Mouse (Mus musculus): ENCODE measurements around the gene Spen. TPM values are rescaled to one million over a fixed set of nuclear protein-coding genes. Genes with fewer than 3 reads are reported as not detected.

The Spen gene
- total RNA-seq, 1 experiment = 58.6 TPM

- Histone ChIP-seq H3K9ac (ENCODE audit: insufficient read depth, low read depth, low read length, poor library complexity, severe bottlenecking) (no peak overlapping the region), H3K4me3 (ENCODE audit: insufficient read depth in 1 of 2, low read depth in 1 of 2, low read length in 2 of 2, poor library complexity in 1 of 2, severe bottlenecking in 1 of 2) (no peak overlapping the region), H3K36me3 (ENCODE audit: control insufficient read depth, insufficient read depth, low read length, poor library complexity, severe bottlenecking) (peaks cover 52% of the 10 kb centered on the region), H3K9me3 (ENCODE audit: control insufficient read depth, insufficient read depth, low read depth, low read length) (no peaks in the 10 kb centered on the region), H3K4me1 (ENCODE audit: control insufficient read depth in 2 of 2, insufficient read depth in 2 of 2, low read length in 2 of 2, poor library complexity in 1 of 2) (no peaks in the 10 kb centered on the region; a peak in 1 of 4 replicates), H3K27ac (ENCODE audit: insufficient read depth, low read depth, low read length, poor library complexity, severe bottlenecking) (peak overlapping the region; percentile 12; the same call in 1 of the 2 replicates)
- in situ Hi-C loops (cut with MboI; ENCODE audit: low sequenced_read_pairs in 2 of 2, unreplicated experiment in 2 of 2) = no loop called here
- DNase-seq (ENCODE audit: low read depth, low spot score) = no peak
- TF ChIP-seq CHD2 (IDR thresholded peaks at IDR 0.05; ENCODE audit: low read depth, low read length) = no peak
- no peak for TF ChIP-seq MAFK (IDR thresholded peaks at IDR 0.05; ENCODE audit: insufficient read depth, low read depth, low read length)
- no peak for TF ChIP-seq ZNF384 (IDR thresholded peaks at IDR 0.05; ENCODE audit: low read depth, low read length)
- no peak for TF ChIP-seq HCFC1 (IDR thresholded peaks at IDR 0.05; ENCODE audit: borderline replicate concordance, insufficient read depth, low read length)
- TF ChIP-seq ZC3H11A (IDR thresholded peaks at IDR 0.05; ENCODE audit: borderline replicate concordance, low read depth, low read length) = no peak
These were observed 54.3 kb downstream of the Spen start for GRCm38 (mm10) chr4:141484071-141484470.

- no peak for DNase-seq (ENCODE audit: low read depth, low spot score)
- no peak overlapping the region for H3K4me3 ChIP-seq (ENCODE audit: insufficient read depth in 1 of 2, low read depth in 1 of 2, low read length in 2 of 2, poor library complexity in 1 of 2, severe bottlenecking in 1 of 2)
- TF ChIP-seq CHD2 (IDR thresholded peaks at IDR 0.05; ENCODE audit: low read depth, low read length) = no peak
- TF ChIP-seq ZNF384 (IDR thresholded peaks at IDR 0.05; ENCODE audit: low read depth, low read length) = no peak
- TF ChIP-seq HCFC1 (IDR thresholded peaks at IDR 0.05; ENCODE audit: borderline replicate concordance, insufficient read depth, low read length) = no peak
- no peak for TF ChIP-seq ZC3H11A (IDR thresholded peaks at IDR 0.05; ENCODE audit: borderline replicate concordance, low read depth, low read length)
- no peak for TF ChIP-seq MAFK (IDR thresholded peaks at IDR 0.05; ENCODE audit: insufficient read depth, low read depth, low read length)
- H3K9me3 ChIP-seq (ENCODE audit: control insufficient read depth, insufficient read depth, low read depth, low read length) = no peaks in the 10 kb centered on the region
- no peak overlapping the region for H3K27ac ChIP-seq (ENCODE audit: insufficient read depth, low read depth, low read length, poor library complexity, severe bottlenecking)
- in situ Hi-C loops (cut with MboI; ENCODE audit: low sequenced_read_pairs in 2 of 2, unreplicated experiment in 2 of 2) = loop anchor here in 1 of 2 experiments (5.0 kb wide), 1 partner anchor 77 kb away; no protein-coding TSS in a partner anchor
- peaks cover 0 to 3% of the 10 kb centered on the region in 2 experiments; a peak in 1 of 4 replicates for H3K4me1 ChIP-seq (ENCODE audit: control insufficient read depth in 2 of 2, insufficient read depth in 2 of 2, low read length in 2 of 2, poor library complexity in 1 of 2)
- H3K36me3 ChIP-seq (ENCODE audit: control insufficient read depth, insufficient read depth, low read length, poor library complexity, severe bottlenecking) = peaks cover 75% of the 10 kb centered on the region
- H3K9ac ChIP-seq (ENCODE audit: insufficient read depth, low read depth, low read length, poor library complexity, severe bottlenecking) = no peak overlapping the region
These were observed 59.0 kb downstream of the Spen start for GRCm38 (mm10) chr4:141479411-141479810.

- Histone ChIP-seq H3K9ac (ENCODE audit: insufficient read depth, low read depth, low read length, poor library complexity, severe bottlenecking) (peak overlapping the region; percentile 3; the same call in 1 of the 2 replicates), H3K36me3 (ENCODE audit: control insufficient read depth, insufficient read depth, low read length, poor library complexity, severe bottlenecking) (peaks cover 75% of the 10 kb centered on the region), H3K27ac (ENCODE audit: insufficient read depth, low read depth, low read length, poor library complexity, severe bottlenecking) (no peak overlapping the region), H3K4me3 (ENCODE audit: insufficient read depth in 1 of 2, low read depth in 1 of 2, low read length in 2 of 2, poor library complexity in 1 of 2, severe bottlenecking in 1 of 2) (peak overlapping the region; percentile 23 to 26; a peak in 3 of 4 replicates), H3K9me3 (ENCODE audit: control insufficient read depth, insufficient read depth, low read depth, low read length) (no peaks in the 10 kb centered on the region), H3K4me1 (ENCODE audit: control insufficient read depth in 2 of 2, insufficient read depth in 2 of 2, low read length in 2 of 2, poor library complexity in 1 of 2) (peaks cover 0 to 6% of the 10 kb centered on the region in 2 experiments; a peak in 1 of 4 replicates)
- DNase-seq (ENCODE audit: low read depth, low spot score) = no peak
- in situ Hi-C loops (cut with MboI; ENCODE audit: low sequenced_read_pairs in 2 of 2, unreplicated experiment in 2 of 2) = loop anchor here in 1 of 2 experiments (5.0 kb wide), 1 partner anchor 76 kb away; no protein-coding TSS in a partner anchor
- no peak for TF ChIP-seq HCFC1 (IDR thresholded peaks at IDR 0.05; ENCODE audit: borderline replicate concordance, insufficient read depth, low read length)
These were observed 59.6 kb downstream of the Spen start for GRCm38 (mm10) chr4:141478794-141479193.

GRCm38 (mm10) chr4:141478225-141478624 is 60.2 kb downstream of the Spen start:
- H3K9me3 ChIP-seq (ENCODE audit: control insufficient read depth, insufficient read depth, low read depth, low read length) = no peaks in the 10 kb centered on the region
- peak overlapping the region; percentile 23 to 26; a peak in 2 of 4 replicates for H3K4me3 ChIP-seq (ENCODE audit: insufficient read depth in 1 of 2, low read depth in 1 of 2, low read length in 2 of 2, poor library complexity in 1 of 2, severe bottlenecking in 1 of 2)
- peaks cover 3 to 7% of the 10 kb centered on the region in 2 experiments; a peak in 1 of 4 replicates for H3K4me1 ChIP-seq (ENCODE audit: control insufficient read depth in 2 of 2, insufficient read depth in 2 of 2, low read length in 2 of 2, poor library complexity in 1 of 2)
- H3K27ac ChIP-seq (ENCODE audit: insufficient read depth, low read depth, low read length, poor library complexity, severe bottlenecking) = no peak overlapping the region
- no peak overlapping the region for H3K9ac ChIP-seq (ENCODE audit: insufficient read depth, low read depth, low read length, poor library complexity, severe bottlenecking)
- in situ Hi-C loops (cut with MboI; ENCODE audit: low sequenced_read_pairs in 2 of 2, unreplicated experiment in 2 of 2) = loop anchor here in 1 of 2 experiments (5.0 kb wide), 1 partner anchor 76 kb away; no protein-coding TSS in a partner anchor
- TF ChIP-seq CHD2 (IDR thresholded peaks at IDR 0.05; ENCODE audit: low read depth, low read length) = no peak
- no peak for TF ChIP-seq ZNF384 (IDR thresholded peaks at IDR 0.05; ENCODE audit: low read depth, low read length)
- no peak for TF ChIP-seq HCFC1 (IDR thresholded peaks at IDR 0.05; ENCODE audit: borderline replicate concordance, insufficient read depth, low read length)
- TF ChIP-seq ZC3H11A (IDR thresholded peaks at IDR 0.05; ENCODE audit: borderline replicate concordance, low read depth, low read length) = no peak
- TF ChIP-seq MAFK (IDR thresholded peaks at IDR 0.05; ENCODE audit: insufficient read depth, low read depth, low read length) = no peak
- no peak for DNase-seq (ENCODE audit: low read depth, low spot score)
- H3K36me3 ChIP-seq (ENCODE audit: control insufficient read depth, insufficient read depth, low read length, poor library complexity, severe bottlenecking) = peaks cover 77% of the 10 kb centered on the region
